Mouse (Mus musculus) right cerebral cortex, postnatal 36 days (tissue): ENCODE results near the gene Olfr1386.
"Not testable (repeated sequence)": the region's sequence is repeated elsewhere in the genome, so short reads cannot be mapped to it uniquely, and the experiment has no call there.

Experiments used
- DNase-seq, 2 experiments: peaks; one replicate each; pipeline ENCODE4 v3.0.0; 2022; ENCODE audit warnings: low spot score in 2 of 2, mixed read lengths in 1 of 2

The Olfr1386 gene

DNA sequence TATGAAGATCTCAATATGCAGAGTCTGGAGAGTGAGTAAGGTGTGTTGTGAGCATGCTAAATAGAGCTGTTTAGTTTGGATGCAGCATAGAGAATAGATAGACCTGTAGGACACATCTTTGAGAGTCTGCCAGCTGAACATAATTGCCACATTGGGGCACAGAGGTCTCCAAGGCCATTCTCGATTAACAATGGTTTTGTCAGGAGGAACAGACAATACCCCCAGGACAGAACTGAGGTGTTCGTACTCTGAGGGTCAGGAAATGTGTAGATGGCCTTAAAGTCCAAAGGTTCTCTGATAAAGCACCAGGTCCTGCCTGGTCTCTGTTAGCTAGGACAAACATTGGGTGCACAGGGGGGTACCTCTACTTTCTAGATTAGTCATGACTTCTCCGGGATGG lies at the start of gene Olfr1386:
Gene Olfr1386, plus strand, starts transcription at position 301 of the 400 bp plus-strand sequence.
- DNase-seq, result not testable (repeated sequence)

DNA sequence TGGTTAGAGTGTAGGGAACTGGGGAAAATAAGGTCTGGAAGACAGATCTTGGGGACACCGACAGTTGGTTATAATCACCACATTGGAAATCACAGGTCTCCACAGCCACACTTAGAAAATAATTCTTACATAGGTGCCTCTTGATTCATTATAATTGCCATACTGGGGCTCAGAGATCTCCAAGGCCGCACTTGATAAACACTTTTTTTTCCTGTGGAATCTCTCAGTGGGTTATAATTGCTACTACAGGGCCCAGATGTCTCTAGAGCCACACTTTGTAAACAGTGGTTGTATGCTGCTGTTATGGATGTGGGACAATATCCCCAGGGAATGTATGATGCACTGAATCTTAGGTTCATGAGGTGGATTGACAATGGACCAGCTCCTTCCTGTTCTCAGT lies 42.1 kb upstream of the Olfr1386 start, which contains the start of gene Olfr1389:
Gene Olfr1389, plus strand, starts transcription at position 301 of the 400 bp plus-strand sequence.
- DNase-seq, result no peak

DNA sequence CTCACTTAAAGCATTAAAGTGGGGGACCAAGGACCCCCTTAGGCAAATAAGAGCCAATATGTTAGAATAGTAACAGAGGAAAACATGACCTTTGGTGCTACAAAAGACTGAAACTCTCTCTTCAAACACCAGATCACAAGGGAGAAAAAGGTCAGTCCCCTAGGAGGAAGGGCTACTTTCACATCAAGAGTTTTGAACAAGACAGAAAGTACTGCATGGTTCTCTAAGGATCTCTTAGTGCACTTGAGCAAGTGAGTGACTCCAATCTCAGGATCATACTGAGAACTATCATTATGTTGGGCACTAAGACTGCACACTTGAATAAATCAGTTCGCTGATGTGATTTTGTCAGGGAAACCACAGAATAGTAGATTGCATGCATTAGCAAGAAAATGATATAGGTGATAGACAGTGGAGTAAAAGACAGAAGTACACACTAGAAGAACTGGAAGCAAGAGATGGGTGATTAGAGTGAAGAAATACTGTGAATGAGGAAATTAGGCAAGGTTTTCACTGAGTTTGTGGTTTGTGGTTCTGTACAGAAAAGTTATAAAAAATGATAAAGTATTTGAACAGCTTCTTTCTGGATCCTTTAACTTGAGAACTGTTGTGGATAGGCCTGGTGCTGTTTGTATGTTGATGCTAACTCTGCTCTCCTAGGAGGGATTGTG lies 39.5 kb upstream of the Olfr1386 start:
- no peak for DNase-seq

DNA sequence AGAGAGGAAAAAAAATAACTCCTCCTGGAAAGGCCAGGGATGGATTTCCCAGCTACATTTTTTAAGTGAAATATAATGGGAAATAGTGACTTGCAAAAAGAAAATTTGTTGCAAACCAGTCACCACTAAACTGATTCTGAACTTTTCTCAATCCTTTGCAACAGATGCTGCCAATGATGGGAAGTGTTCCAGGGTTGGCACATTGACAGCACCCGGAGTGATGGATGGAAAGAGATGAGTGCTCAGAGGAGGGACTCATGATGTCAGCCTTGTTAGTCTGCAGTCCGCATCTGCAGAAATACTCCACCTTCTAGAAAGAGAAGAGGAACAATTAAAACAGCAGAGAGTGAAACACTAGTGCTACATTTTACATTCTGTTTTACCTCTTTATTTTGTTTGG lies 35.2 kb upstream of the Olfr1386 start:
- DNase-seq, result no peak

DNA sequence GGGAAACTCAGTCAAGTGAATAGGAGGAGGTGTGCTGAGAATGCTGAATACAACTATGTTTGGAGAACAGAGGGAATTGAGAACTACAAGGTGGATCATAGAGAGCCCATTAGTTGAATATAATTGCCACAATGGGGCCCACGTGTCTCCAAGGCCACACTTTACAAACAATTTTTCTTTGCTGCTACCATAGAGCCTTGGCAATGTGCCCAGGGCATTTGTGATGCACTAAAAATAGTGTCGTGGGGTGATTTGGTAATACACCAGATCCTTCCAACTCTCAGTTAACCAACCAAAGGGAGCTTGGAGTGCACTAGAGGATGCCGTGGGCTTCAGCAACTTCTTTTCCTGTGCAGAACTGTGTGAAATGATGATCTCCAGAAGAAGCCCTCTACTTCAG lies 28.4 kb upstream of the Olfr1386 start, which contains the start of gene Olfr1388:
Gene Olfr1388, plus strand, starts transcription at position 214 of the 400 bp plus-strand sequence.
- DNase-seq, result no peak

DNA sequence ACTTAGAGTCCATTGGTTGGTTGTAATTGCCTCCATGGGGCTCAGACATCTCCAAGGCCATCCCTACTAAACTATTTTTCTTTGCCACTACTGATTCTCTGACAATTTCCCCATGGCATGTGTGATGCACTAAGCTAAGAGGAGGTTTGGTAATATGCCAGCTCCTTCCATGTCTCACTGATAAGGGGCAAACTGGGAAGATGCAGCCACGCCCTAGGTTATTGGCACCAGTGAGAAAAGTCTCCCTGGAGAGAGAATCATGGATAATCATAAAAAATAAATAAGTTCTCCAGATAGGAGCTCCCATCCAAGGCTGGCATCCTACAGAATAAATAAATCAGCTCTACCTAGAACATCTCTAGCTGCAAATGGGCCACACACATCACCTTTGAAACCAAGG lies 9.8 kb upstream of the Olfr1386 start, which contains the start of gene Olfr1387:
Gene Olfr1387, plus strand, starts transcription at position 301 of the 400 bp plus-strand sequence.
- DNase-seq, result no peak

DNA sequence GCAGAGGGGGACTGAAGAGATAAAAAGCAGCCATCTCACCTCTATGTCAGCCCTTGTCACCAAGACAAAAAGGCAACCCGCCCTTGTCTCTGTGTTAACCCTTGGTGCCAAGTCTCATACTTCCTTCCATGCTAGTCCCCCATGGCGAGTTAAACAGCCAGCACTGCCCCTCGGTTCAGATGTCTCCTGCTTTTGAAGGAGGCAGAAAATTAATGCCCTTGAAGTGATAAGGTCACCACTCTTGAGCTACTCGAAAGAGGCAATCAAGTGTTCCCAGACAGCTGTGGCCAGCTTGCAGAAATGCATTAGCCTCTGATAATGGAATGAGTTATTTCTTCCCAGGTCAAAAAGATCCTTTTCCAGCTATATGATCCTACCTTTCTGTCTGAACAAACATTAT lies 21.1 kb downstream of the Olfr1386 start:
- DNase-seq, result no peak

DNA sequence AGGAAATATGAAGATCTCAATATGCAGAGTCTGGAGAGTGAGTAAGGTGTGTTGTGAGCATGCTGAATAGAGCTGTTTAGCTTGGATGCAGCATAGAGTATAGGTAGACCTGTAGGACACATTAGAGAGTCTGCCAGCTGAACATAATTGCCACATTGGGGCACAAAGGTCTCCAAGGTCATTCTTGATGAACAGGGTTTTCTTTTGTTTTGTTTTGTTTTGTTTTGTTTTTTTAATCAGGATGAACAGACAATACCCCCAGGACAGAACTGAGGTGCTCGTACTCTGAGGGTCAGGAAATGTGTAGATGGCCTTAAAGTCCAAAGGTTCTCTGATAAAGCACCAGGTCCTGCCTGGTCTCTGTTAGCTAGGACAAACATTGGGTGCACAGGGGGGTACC lies 23.9 kb downstream of the Olfr1386 start, which contains the start of gene Olfr1385:
Gene Olfr1385, plus strand, starts transcription at position 301 of the 400 bp plus-strand sequence.
- DNase-seq, result not testable (repeated sequence)

DNA sequence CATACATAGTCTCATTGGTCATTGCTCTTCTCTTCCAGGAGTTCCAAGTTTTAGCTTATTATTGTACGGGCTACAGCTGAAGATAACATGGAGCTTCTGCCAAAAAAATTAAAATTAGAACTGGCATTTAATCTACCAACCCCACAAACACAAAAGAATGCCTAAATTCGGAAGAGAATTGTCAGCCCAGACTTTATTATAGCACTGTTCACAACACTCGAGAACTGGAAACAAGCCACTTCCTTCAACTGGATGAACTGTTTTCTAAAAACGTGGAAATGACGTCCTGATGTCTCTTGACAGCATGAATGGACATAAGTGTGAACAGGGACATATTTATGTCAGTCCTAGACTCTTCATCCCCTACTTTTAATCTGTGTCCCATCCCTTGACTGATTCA lies 53.2 kb downstream of the Olfr1386 start:
- DNase-seq, result peak in 1 of 2 experiments; percentile 9

DNA sequence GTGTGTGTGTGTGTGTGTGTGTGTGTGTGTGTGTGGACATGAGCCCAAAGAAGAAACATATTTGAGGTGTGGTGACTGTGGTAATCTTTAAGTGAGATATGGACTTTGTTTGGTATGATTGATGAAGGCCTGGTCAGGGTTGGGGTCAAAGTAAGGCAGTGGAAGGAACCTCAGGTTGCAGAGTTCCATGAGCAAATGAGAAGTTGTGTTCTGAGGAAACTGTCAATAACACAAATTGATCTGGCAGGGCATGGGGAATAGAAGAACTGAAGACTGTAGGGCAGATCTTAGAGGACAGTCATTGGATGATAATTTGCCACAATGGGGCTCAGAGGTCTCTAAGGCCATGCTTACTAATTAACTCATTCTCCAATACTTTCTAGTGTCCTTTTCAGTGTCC lies 54.5 kb downstream of the Olfr1386 start, which contains the start of gene Olfr1383:
Gene Olfr1383, plus strand, starts transcription at position 301 of the 400 bp plus-strand sequence.
- no peak for DNase-seq
